Mouse (Mus musculus) gastrocnemius, postnatal 4 days (tissue): ENCODE measurements around the gene Prkg1. TPM values are rescaled to one million over a fixed set of nuclear protein-coding genes. Genes with fewer than 3 reads are reported as not detected.

Experiments
- DNase-seq, 2 experiments: peaks; one replicate each; pipeline ENCODE4 v3.0.0; 2021 to 2022; ENCODE audit warnings: low spot score in 2 of 2, mixed read lengths in 2 of 2
- total RNA-seq, 2 experiments: library from RNA; stranded (reverse); gene quantifications; 2 replicates each; pipeline ENCODE4 v1.2.3; 2021

Gene Prkg1
- total RNA-seq, 2 experiments from 2014 or later, result 42.3 to 50.1 TPM

GRCm38 (mm10) chr19:30516771-30517170 is 1248.1 kb downstream of the Prkg1 start:
- no peak for DNase-seq

Other genes starting within 250 kb of the Prkg1 start
- gene A1cf, start 103.7 kb upstream of the Prkg1 start, total RNA-seq, result under 1 TPM in 1 of 2 experiments, not detected in 1; 0.29 TPM